Mouse (Mus musculus): ENCODE measurements at regions not wholly inside any gene's neighbourhood (a gene's known extent, or its start where the extent isn't known, plus 50 kb on each side); places are given as distances from the start of the nearest gene placed in this dataset.

DNA sequence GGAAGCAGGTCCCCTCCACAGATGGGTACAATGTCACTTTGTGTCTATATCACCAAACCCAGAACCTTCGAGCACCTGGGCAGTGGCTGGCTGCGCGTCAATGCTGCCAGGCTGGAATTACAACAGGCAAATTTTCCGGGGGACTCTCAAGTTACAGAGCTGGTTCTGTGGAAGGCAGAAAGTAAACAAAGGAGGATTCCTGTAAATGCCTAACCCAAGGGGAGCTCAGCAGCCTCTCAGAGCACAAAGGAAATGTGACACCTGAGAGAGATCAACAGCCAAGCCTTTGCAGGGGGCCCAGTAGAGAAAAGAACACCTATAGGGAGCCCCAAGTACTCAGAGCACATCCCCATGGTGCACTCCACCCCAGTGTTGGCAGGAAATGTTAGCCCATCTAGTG lies 70.7 kb downstream of the Setd4 start:
- no peak for DNase-seq

DNA sequence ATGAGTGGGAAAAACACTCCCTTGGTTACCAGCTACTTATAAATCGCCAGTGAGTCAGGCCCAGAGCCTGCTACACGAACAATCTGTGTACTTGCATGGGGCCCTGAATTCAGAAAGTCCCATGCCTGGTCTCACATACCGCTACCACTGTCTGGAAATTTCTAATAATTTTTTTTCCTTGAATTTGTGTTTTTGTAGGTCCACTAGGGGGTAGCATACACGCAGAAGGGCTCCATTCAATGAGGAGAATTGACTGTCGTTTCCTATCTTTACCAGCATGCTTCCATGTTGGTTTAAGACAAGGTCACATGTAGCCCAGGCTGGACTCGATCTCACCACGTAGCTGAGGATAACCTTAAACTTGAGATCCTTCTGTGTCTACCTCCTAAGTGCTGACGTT lies 71.9 kb downstream of the Setd4 start:
- no peak for DNase-seq

DNA sequence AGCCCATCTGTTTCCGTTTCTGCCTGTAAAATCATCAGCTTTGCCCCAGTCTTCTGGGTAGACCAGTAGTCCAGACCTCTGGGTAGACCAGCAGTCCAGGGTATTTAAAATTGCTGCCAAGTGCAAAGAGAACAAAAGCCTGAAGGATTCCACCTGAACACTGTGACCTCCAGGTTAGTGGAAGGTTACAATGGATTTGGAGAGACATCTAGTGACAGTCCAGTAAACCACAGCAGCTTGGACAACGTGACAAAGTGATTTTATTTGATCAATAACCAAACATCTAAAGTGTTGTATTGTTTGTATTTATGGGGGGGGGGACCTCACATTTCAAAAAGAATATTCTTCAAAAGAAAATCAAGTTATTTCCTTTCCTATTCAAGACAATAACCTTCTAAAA lies 81.4 kb downstream of the Setd4 start:
- DNase-seq = no peak

DNA sequence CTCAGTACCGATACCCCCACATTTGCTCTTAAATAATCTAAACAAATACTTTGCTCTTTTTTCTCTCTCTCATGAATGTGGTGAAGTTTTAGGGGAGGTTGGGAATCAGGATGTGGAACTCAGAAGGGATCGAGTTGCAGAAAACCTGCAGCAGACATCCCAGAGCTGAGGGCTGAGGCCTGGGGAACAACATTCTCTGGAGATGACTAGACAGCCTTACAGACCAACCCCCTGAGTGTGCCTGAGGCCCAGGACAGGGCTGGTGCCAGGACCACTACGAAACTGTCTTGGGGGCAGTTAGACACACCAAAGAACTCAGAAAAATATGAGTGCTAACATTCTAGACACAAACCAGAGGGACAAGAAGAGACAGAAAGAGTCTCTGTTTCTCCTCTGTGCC lies 83.4 kb downstream of the Setd4 start:
- DNase-seq = no peak

DNA sequence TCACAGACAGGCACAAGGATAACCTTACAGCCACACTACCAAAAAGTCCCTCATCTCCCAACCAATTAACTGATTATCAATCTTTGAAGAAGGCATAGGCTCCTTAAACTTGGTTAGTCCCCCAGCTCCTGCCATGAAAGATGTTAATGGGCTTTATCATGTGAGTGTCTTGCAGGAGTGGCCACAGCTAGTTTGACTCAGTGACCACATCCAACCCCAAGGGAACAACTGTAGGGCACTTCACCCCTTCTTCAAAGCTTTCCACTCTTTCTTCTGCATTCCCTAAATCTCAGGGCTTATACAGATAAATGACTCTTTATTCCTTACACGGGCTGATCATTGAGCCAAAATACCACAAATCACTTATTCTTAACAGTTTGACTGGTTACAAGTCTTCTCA lies 85.2 kb downstream of the Setd4 start:
- no peak for DNase-seq

DNA sequence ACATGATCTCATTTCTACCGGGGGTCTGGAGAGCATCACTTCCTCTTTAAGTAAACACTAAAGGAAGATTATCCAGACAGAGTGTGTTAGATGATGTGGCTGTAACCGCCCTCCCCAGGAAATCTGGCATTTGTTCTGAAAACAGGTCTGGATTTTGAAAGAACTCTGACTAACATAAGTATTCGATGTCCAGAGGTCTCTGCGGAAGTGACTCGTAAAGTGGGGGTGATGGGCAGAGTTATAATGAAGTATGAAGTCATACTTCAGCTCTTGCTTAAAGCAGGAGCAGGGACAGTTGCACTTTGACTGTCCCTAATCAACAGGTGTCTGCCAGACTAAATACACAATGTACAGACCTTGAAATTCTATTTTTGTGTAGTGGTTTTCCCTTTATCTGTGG lies 87.1 kb downstream of the Setd4 start:
- DNase-seq = no peak

DNA sequence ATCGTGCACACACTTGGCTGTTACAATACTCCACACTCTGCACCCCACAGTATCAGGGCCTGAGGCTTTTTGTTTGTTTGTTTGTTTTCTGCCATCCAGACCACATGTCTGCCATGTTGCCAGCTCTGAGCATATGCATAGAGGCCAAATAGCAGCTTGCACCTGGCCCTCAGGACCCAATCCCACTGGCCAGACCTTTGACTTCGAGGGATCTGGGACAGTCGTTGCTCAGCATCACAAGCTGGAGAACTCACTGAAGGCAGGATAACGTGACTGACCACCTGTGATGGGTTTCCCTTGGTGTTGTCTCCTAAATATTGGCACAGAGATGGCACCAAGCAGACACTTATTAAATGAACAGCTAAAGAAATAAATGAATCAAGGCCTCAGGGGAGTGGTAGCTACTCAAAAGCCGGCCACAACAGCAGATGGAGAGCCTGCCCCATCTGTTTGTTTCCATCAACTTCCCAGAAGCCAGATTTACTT lies 88.4 kb downstream of the Setd4 start:
- DNase-seq = peak in 1 of 2 experiments; percentile 33

DNA sequence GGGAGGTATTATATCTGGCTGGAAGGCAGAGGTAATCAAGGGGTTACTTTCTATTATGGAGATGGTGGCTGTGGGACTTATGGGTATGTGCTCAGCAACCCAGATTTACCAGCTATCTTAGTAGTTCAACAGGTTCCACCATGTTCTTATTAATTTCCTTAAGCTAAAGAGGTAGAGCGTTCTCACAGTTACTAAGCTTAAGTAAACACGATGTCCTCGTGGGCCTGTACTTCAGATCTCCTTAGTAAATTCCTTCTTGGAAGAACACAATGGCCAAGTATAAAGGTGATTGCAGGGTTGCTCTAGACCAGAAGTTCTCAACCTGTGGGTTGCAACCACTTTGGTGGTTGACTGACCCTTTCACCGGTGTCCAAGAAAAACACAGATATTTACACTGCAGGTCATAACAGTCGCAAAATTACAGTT lies 90.2 kb downstream of the Setd4 start:
- no peak for DNase-seq

DNA sequence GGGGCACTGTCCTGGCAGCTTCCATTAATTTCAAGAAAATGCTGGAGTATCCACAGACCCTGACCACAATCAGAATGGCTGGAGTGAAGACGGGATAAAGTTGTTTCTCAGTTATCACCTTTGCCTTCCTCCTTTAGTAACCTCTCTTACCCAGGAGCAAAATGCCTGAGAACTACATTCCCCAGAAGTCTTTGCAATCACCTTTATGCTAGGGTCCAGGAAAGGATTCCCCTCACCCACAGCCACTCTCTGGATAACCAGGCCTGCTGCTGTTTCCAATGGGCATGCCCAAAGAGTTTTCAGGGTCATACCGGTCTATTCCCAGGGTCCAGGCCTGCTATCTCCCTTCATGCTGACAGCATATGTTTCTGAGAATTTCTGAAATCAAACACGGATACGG lies 91.9 kb downstream of the Setd4 start:
- DNase-seq = no peak

DNA sequence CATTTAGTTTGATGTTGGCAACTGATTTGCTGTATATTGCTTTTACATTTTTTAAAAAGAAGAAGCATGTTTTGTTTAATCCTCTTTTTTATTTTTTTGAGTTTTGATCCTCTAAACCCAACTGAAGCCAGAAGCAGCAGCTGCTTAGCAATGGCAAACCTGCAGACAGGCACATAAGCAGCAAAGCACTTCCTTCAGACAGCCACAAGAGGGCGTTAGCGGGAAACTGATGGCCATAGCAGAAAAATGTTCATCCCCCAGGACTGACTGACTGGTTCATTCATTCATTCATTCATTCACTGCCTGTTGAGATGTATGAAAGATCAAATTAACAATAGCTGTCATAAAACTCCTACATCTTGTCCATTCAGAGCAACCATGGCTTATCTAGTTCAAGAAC lies 92.3 kb downstream of the Setd4 start:
- DNase-seq = no peak

DNA sequence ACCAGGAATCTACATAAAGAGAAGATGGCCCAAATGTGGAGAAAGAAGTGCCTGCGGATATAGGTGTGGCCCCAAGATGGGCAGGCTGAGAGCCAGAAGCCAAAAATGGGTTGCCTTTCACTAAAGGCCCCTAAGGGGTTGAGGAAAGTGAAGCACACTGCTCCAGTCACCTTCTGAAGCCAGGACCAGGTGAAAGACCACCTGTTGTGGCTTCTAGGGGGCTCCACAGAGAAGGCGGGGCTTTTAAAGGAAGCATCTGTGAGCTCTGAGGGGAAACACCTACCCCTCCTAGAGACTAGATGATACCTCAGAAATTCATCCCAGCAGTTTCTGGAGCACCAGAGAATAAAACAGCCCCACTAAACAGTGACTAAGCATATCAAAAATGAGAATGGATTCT lies 105.1 kb downstream of the Setd4 start:
- no peak for DNase-seq

DNA sequence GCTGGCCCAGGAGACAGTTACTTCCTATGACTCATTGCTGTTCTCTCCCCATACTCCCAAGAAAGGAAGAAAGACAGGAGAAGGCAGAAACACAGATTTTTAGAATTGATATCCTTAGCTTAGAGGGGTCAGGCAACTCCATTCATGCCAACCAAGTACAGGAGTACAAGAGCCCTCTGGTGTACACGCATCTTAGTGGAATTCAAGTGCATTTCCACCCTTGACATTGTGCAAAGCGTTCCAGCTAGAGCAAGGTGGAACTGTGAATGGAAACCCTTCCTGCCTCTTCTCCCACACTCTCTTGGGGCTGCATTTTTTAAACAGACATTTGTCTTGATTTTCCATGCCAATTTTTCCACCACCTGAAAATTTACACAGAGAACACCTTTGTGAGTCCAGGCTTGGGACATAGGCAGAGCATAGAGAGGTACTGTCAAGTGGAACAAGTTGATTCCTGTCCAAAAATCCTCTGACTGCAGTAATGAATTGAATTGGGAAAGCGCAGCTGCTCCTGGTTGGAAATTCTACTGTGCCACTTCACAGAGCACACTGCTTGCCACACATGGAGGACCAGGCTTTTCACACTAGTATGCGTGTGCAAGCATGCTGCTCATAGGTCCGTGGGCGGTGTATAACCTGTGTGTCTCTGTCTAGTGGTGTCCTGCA lies 110.4 kb downstream of the Setd4 start:
- DNase-seq = no peak

DNA sequence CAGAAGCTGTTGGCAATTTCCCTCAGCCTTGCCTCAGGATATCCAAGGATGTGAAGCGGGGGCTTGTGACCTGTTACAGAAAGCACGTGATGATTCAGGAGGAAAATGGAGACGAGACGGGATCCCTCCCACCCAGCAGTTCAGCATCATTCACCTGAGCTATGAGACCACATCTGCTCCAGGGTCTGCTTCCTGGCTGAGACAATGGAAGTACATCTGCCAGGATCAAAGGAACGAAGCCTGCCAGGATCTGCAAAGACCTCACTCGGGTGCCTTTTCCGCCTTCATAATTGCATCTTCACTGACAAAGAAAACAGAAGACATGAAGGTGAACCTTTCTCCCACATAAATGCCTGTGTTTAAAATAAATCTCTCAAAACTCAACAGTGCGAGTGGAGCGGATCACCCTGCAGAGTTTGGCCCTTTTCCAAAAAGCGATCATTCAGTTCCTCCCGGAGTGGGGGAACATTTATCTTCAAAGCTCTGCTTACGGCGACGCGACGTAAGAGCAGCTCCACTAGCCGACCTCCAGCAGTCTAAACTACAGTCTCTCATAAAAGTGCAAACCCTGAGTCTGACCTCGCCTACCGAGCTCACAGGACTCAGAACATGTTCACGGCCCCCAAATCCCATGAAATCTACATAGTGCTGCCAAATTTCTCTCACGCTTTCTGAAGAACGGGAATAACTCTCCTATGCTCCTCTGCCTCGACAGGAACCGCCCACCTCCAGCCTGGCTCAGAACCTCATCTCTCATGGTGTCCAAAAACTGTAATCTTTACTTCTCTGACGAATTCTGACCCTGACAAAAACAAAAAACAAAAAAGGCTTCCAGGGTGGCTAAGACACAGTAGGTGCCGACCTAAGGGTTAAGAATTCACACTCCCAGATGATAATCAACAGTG lies 117.0 kb downstream of the Setd4 start:
- no peak for DNase-seq

DNA sequence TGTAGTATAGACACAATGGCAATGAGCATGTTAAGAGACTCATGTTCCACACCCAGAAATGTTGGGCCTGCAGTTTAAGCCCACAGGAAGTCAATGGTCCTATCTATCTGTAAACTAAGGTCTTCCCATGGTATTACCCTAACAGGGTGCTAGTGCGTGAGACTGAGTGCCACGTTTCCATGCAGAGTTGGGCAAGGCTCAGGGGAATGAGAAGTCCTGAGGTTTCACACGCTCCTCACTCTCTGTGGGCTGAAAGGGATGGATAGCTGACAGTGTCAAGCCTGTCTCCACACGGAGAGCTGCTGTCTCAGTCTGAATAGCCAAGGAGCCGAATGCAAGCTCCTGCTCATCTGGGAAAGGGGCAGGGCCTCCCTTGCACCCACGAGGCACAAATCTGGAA lies 133.9 kb downstream of the Setd4 start:
- no peak for DNase-seq

DNA sequence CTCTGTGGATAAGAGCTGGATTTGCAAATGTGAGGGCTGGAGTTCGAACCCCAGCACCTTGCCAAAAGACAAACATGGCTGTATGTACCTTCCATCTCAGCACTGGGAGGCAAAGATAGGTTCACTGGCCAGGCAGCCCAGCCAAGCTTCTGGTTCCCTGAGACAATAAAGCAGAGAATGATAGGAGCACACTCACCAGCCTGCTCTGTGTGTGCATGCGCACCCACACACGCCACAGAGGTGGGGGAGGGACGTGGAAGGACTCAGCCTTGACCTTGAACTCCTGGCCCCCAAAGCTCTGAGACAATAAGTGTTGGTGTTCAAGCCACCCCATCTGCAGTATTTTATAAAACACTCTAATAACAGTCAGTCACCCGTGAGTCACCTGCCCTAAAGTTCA lies 138.1 kb downstream of the Setd4 start:
- no peak for DNase-seq

DNA sequence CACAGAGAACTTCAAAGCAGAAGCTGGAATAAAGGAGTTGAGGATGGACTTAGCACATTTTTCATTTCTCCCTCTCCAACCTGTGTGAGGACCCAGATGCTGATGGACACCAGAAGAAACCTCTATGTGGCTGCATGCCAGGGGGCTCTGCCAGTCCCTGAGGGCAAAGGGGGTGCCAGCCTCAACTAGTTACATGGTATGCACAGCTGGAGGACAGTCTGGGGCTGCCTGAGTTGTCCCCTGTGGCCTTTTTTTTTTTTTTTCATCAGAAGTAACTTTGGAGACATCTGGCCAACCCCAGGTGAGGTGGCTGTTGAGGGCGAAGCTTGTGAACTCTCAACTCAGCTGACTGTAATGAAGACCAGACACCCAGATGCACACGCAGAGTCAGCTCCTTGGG lies 139.0 kb downstream of the Setd4 start:
- DNase-seq = no peak

DNA sequence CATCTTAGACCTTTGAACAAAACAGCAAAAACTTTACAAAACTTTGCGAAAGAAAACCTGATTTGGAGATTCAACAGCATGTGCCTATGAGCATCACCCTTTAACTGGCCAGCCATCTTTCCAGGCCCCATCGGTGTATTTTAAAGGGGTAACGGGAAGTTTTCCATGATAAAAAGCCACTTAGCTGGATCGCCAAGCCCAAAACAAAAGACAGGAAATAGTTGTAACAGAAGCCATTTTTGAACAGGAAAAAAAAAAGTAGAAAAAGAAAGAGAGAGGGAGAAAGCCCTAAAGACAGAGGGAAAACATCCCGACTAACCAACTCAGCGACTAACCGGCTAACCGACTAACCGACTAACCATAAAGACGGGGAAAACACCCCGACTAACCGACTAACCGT lies 140.5 kb downstream of the Setd4 start:
- DNase-seq = no peak

DNA sequence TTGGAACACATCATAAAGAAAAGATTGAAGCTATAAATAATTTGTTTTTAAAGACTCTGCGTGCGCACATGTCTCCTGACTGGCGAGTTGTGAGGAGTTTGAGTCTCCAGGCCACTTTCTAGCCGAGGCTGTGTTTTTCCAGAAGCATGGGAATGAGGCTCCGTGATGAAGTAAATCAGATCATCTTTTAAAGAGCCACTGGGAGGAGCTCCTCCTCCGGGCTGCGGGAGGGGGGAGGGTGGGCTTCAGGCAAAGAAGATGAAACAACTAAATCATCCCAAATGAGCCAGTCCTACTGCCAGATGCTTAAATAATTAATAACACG lies 141.6 kb downstream of the Setd4 start:
- no peak for DNase-seq

DNA sequence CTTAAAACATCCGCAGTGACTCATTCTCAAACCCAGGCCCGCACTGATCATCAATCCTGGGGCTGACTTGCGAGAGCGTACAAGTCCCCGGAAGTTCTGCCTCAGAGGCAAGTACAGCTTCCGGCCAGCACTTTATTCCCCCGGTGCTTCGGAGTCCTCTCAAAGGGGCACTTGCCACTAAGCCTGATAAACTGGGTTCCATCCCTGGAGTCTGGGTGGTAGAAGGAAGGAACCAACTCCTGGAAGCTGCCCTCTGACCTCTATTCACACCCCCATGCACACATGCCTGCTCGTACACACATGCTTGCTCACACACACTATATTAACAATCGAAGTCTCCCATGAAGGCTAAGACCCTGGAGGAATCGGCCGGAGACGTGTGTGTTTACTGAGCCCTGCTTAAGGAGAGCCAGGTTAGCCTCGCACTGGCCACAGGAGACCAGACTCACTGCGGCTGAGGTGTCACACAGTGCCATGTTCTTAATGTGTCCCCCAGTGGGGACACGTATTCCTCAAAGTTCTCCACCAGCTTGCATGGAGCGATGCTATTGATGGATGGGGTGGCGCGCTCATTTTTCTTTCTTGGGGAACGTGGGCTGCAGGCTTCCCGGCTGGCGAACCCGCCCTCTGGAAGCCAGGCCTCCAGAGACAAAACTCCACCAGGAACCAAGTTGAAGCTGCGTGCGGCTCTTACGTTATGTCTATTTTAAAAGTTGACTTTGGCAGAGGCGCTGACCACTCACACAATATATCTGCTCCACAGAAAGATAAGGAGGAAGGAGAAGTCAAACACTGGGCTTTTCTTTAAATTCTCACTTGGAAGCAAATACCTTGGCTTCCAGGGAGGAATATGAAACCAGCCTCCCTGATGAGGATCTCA lies 142.2 kb downstream of the Setd4 start:
- no peak for DNase-seq

DNA sequence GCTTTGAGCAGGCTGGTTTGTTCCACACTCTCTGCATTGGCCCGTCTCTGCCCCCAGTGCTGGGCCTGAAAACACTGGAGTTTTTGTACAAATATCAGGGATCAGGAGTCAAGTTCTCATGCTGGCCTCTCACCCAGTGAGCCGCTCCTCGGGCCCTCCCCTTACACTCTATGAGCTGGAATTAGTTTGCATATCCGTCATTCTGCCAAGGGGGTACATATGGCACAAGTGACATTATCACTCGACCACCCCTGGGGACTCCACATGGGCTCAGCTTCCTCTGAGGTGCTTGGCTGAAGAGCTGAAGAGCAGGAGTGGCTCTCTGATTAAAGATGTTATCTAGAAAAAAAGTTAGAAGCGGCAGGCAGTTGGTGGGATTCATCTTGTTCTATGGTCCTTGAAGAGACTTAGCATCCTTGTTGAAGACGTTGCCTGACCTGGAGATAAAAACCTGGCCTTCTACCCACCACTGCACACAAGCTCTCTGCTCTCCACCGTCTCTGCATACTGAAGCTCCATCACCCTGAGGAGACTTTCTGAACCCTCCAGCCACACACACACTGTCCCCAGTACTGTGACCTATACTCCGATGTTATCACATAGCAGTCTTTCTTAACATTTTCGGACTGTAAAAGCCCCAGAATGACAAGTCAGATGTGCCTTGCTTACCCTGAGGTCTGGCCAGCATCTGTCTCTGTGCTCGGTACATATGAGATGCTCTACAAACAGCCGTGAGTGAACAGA lies 144.2 kb downstream of the Setd4 start:
- DNase-seq = no peak

DNA sequence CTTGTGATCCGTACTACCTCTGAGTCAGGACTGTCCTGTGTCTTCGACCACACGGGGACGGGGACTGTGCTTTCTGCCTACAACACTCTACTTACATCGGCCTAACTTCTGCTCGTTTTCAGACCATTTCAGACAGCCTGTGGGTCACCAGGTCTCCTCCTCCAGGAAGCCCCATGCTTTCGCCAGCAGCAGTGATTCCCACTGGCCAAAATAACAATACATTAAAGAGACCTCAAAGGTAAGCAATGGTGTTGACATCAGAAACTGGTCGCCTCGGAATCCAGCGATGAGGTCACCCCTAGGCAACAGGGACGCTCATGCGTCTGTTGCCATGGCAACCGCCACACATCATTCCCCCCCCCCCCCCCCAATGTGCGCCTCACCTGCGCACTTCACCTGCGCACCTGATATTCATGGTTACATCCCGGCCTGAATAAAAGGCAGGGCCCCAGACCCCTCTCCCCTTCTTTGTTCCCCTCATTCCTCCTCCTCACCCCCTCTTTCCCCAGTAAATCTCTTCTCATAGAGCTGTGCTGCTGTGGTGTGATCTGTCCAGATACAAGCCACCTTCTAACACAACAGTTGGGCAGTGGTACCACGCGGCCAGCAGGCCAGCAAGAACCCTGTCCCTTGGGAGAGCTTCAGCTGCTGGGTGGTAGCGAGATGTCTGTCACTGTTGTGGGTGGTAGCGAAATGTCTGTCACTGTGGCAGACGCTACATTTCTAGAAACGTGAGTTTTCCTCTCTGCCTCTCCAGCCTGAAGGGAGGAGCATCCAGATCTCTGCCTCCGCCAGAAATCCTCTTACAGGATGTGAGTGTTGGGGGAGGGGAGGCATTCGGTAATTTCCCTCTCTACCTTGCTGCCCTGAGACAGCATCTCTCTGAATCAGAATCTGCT lies 145.0 kb downstream of the Setd4 start:
- DNase-seq = no peak

Measured in cerebellum, postnatal 25 days (tissue).